Mouse (Mus musculus) granulocyte monocyte progenitor cell, adult 5-6 weeks (primary cell): Measurements from ENCODE around the gene Smim9. TPM values are rescaled to one million over a fixed set of nuclear protein-coding genes. Genes with fewer than 3 reads are reported as not detected.

Experiments
- total RNA-seq, 2 experiments: library from RNA; stranded (forward) in 1 of 2; stranded (reverse) in 1 of 2; fragments of 200-712, 200-1000 nt in 1 of 2; fragments of >200 nt in 1 of 2; fragmentation: Nextera tagmentation in 1 of 2; gene quantifications; 2 replicates each; pipeline ENCODE4 v1.2.3; 2014 to 2017

The Smim9 gene
- total RNA-seq, 2 experiments from 2014 or later: not detected

Other genes with a start within 250 kb of the Smim9 start
- 0.36 and 3.3 TPM in 2 replicates for gene Gab3, start 78.3 kb downstream of the Smim9 start, total RNA-seq (2014; fragmentation: Nextera tagmentation)
- 1.9 and 2.9 TPM in 2 replicates for gene Gab3, start 78.3 kb downstream of the Smim9 start, total RNA-seq (2017)
- gene Dkc1, start 67.9 kb downstream of the Smim9 start, total RNA-seq (2014; fragmentation: Nextera tagmentation): 174 and 211 TPM in 2 replicates
- gene Dkc1, start 67.9 kb downstream of the Smim9 start, total RNA-seq (2017): 396 and 439 TPM in 2 replicates
- 45.3 and 79.8 TPM in 2 replicates for gene Mpp1, start 32.8 kb downstream of the Smim9 start, total RNA-seq (2014; fragmentation: Nextera tagmentation)
- gene Mpp1, start 32.8 kb downstream of the Smim9 start, total RNA-seq (2017): 57.9 and 59.2 TPM in 2 replicates
- 39.5 and 56.2 TPM in 2 replicates for gene Fundc2, start 218.6 kb upstream of the Smim9 start, total RNA-seq (2014; fragmentation: Nextera tagmentation)
- 44.6 and 53.7 TPM in 2 replicates for gene Fundc2, start 218.6 kb upstream of the Smim9 start, total RNA-seq (2017)
- 0.83 TPM in 1 of 2 replicates, not detected in the other for gene F8, start 218.8 kb upstream of the Smim9 start, total RNA-seq (2014; fragmentation: Nextera tagmentation)
- gene F8, start 218.8 kb upstream of the Smim9 start, total RNA-seq (2017): 0.36 and 1.1 TPM in 2 replicates